In the genomic region with DNA sequence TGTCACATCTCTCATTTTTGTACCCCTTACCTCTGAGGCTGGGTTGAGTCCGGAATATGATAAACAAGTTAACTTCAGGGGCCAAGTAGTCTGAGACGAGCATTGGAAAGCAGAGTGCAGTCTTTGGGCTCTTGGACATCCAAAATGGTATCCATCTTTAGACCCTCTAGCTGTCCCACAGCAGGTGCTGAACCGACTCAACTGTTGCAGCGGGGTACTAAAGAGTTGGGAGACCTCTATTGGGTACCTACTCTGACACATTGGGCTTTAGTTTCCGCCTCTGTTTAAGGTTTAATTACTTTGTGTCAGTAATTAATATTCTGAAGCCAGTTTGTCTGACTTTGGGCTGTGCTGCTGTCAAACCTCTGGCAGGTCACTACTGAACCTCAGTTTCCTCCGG, we compare ENCODE assay signal across 8 mouse cellular contexts. TPM values are rescaled to one million over a fixed set of nuclear protein-coding genes. Genes with fewer than 3 reads are reported as not detected.
DNase-seq lines count a peak whose midpoint lies in the region; ATAC-seq lines count a peak whose summit lies in the region.

No protein-coding gene starts in this region.

- no peak for DNase-seq in liver, embryonic 11.5 days (ENCODE audit: low spot score)
- DNase-seq in liver: no peak
- no peak for DNase-seq in ovary, adult 18-20 months (ENCODE audit: low spot score)
- DNase-seq in right cerebral cortex, adult 18-20 months: no peak
- no peak for DNase-seq in gastrocnemius, adult 8-10 months (ENCODE audit: low spot score in 2 of 2)

- H3K27me3 ChIP-seq in liver, embryonic 11.5 days (replicated peaks; ENCODE audit: control insufficient read depth, insufficient read depth, low read length): peaks cover 36% of the 10 kb centered on the region
- H3K27me3 ChIP-seq in forebrain, embryonic 13.5 days: peaks cover 57% of the 10 kb centered on the region
- peaks cover 8% of the 10 kb centered on the region; the same call in 1 of the 2 replicates for H3K27me3 ChIP-seq in limb, embryonic 12.5 days
- H3K27me3 ChIP-seq in neural tube, embryonic 15.5 days (replicated peaks): no peaks in the 10 kb centered on the region

- H3K4me1 ChIP-seq in liver, embryonic 11.5 days (replicated peaks; ENCODE audit: control insufficient read depth, insufficient read depth, low read length): peaks cover 55% of the 10 kb centered on the region
- H3K4me1 ChIP-seq in forebrain, embryonic 13.5 days: peaks cover 55% of the 10 kb centered on the region
- H3K4me1 ChIP-seq in limb, embryonic 12.5 days (replicated peaks): peaks cover 66% of the 10 kb centered on the region
- peaks cover 77% of the 10 kb centered on the region for H3K4me1 ChIP-seq in neural tube, embryonic 15.5 days

- no peak overlapping the region for H3K9ac ChIP-seq in liver, embryonic 11.5 days (ENCODE audit: low read depth, low read length)
- no peak overlapping the region for H3K9ac ChIP-seq in forebrain, embryonic 13.5 days
- H3K9ac ChIP-seq in limb, embryonic 12.5 days (replicated peaks): no peak overlapping the region
- no peak overlapping the region for H3K9ac ChIP-seq in neural tube, embryonic 15.5 days (replicated peaks)

- no peak for ATAC-seq in liver, embryonic 11.5 days (replicated peaks; ENCODE audit: low FRiP score)
- ATAC-seq in forebrain, embryonic 13.5 days: no peak
- no peak for ATAC-seq in limb, embryonic 12.5 days (ENCODE audit: insufficient number of reproducible peaks, insufficient read depth, low FRiP score, low TSS enrichment, low read depth)
- ATAC-seq in neural tube, embryonic 15.5 days (ENCODE audit: low FRiP score): no peak

- no peak overlapping the region for H3K27ac ChIP-seq in liver, embryonic 11.5 days (ENCODE audit: low read depth, low read length)
- no peak overlapping the region for H3K27ac ChIP-seq in forebrain, embryonic 13.5 days
- 0 out of 2 replicates have a peak overlapping the region, but pooled peaks have one; percentile 12 for H3K27ac ChIP-seq in limb, embryonic 12.5 days
- no peak overlapping the region for H3K27ac ChIP-seq in neural tube, embryonic 15.5 days (replicated peaks)

- no peaks in the 10 kb centered on the region for H3K9me3 ChIP-seq in liver, embryonic 11.5 days (ENCODE audit: control insufficient read depth, low read length)
- H3K9me3 ChIP-seq in forebrain, embryonic 13.5 days (replicated peaks): no peaks in the 10 kb centered on the region
- no peaks in the 10 kb centered on the region for H3K9me3 ChIP-seq in limb, embryonic 12.5 days
- no peaks in the 10 kb centered on the region for H3K9me3 ChIP-seq in neural tube, embryonic 15.5 days (replicated peaks)

- no peaks in the 10 kb centered on the region for H3K36me3 ChIP-seq in liver, embryonic 11.5 days (ENCODE audit: control insufficient read depth, insufficient read depth, low read length)
- peaks cover 3% of the 10 kb centered on the region; the same call in 1 of the 2 replicates for H3K36me3 ChIP-seq in forebrain, embryonic 13.5 days (ENCODE audit: poor library complexity, severe bottlenecking)
- 0 out of 2 replicates have a peak, but pooled peaks cover 13% of the 10 kb centered on the region for H3K36me3 ChIP-seq in limb, embryonic 12.5 days
- H3K36me3 ChIP-seq in neural tube, embryonic 15.5 days: no peaks in the 10 kb centered on the region

- peak overlapping the region; percentile 69; the same call in 1 of the 2 replicates for H3K4me3 ChIP-seq in liver, embryonic 11.5 days (ENCODE audit: low read depth, low read length)
- peak overlapping the region; percentile 52; the same call in 1 of the 2 replicates for H3K4me3 ChIP-seq in forebrain, embryonic 13.5 days
- H3K4me3 ChIP-seq in limb, embryonic 12.5 days (replicated peaks): peak overlapping the region; percentile 65
- H3K4me3 ChIP-seq in neural tube, embryonic 15.5 days (replicated peaks): peak overlapping the region; percentile 53; the same call in 1 of the 2 replicates

- 38% methylated on average over 6 of the region's 6 CpGs for WGBS in liver, embryonic 11.5 days
- WGBS in forebrain, embryonic 13.5 days: 37% methylated on average over 6 of the region's 6 CpGs
- 27% methylated on average over 6 of the region's 6 CpGs for WGBS in limb, embryonic 12.5 days
- WGBS in neural tube, embryonic 15.5 days: 36% methylated on average over 6 of the region's 6 CpGs

- H3K4me2 ChIP-seq in liver, embryonic 11.5 days: peak overlapping the region; percentile 97
- peak overlapping the region; percentile 100 for H3K4me2 ChIP-seq in forebrain, embryonic 13.5 days
- peak overlapping the region; percentile 100 for H3K4me2 ChIP-seq in limb, embryonic 12.5 days
- peak overlapping the region; percentile 99 for H3K4me2 ChIP-seq in neural tube, embryonic 15.5 days

RNA-seq across cellular contexts. Expression of a gene that starts 26.7 kb away (rescaled TPM):
- 5.1 and 6.1 TPM in 2 replicates for polyA plus RNA-seq in liver, embryonic 11.5 days (2014; fragmentation: Nextera tagmentation; extraction: Ambion mirVana)
- polyA plus RNA-seq in forebrain, embryonic 13.5 days (2015; fragmentation: Nextera tagmentation; extraction: Ambion mirVana): 7.3 and 8.1 TPM in 2 replicates
- polyA plus RNA-seq in limb, embryonic 12.5 days (2016; fragmentation: Nextera tagmentation; extraction: Ambion mirVana): 13.2 and 14.5 TPM in 2 replicates
- polyA plus RNA-seq in neural tube, embryonic 15.5 days (2015; fragmentation: Nextera tagmentation; extraction: Ambion mirVana): 11.0 TPM in 2 replicates
- total RNA-seq in gastrocnemius, adult 8-10 months (2022): 10 to 100 TPM; 26.3 to 32.9 (median 28.9) TPM
